Mouse (Mus musculus): Measurements from ENCODE around the gene Cracr2a.

The Cracr2a gene

DNA sequence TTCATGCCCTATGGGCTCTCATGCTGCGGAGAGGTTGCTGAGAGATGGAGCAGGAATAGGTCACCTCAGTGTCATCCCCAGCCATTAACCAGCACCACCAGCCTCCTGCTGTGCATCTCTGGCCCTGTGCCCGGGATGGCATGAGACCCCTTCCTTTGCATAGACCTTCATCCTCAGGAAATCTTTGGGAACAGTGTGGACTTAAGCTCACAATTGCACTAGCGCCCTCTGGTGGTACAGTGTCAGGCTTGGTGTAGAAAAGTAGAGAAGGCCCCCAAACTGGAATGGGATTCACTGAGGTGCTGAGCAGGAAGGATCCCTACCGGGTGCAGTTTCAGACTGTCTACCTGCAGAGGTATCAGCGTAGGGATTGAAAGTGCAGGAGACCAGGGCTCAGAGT is 64.0 kb downstream of the Cracr2a start:
- peak; percentile 32 for DNase-seq (ENCODE audit: low read depth)

GRCm38 (mm10) chr6:127627453-127627852 is 66.3 kb downstream of the Cracr2a start:
- DNase-seq (ENCODE audit: low read depth): no peak

- DNase-seq (ENCODE audit: low read depth): no peak
Observed at GRCm38 (mm10) chr6:127629249-127629648, 68.1 kb downstream of the Cracr2a start.

- DNase-seq (ENCODE audit: low read depth): no peak
Observed at GRCm38 (mm10) chr6:127634858-127635257, 73.7 kb downstream of the Cracr2a start.

GRCm38 (mm10) chr6:127635462-127636189 is 74.5 kb downstream of the Cracr2a start:
- DNase-seq (ENCODE audit: low read depth): no peak

GRCm38 (mm10) chr6:127641077-127641801 is 80.1 kb downstream of the Cracr2a start:
- no peak for DNase-seq (ENCODE audit: low read depth)

- DNase-seq (ENCODE audit: low read depth): no peak
Observed at GRCm38 (mm10) chr6:127655988-127656387, 94.8 kb downstream of the Cracr2a start.

DNA sequence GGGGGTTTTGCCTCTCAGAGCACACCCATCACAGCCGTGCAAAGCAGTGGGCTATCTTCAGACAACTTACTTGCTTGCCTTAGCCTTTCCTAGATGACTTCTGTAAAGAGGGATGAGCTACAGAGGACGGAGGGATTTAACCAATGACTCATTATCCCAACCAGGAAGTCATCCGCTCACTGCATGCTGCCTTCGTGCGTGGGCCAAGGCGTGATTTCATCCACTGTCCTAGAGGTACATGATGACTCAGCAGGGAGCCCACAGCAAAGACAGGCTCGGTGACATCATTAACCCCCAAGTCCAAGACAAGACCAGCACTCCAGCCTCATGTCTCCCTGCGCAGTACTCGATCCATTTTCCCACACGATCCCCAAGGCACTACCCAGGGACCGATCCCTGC is 96.0 kb downstream of the Cracr2a start:
- no peak for DNase-seq (ENCODE audit: low read depth)

DNA sequence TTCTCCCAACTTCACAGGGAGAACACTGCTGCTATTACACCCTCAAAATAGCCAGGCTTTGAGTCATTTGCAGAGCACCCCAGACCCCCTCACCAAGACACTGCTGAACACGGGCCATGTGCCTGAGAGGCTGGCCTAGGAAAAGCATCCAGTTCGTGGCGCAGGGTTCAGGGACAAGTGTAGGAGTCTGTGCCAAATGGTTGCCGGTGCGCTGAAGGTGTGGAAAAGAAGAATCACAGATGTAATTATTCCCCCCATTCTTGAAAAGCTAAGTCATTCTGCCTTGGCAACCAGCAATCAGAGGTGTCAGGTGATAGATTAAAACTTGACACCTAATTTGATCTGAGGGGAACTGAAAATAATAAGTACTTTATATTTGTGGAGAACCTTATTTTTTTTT is 98.3 kb downstream of the Cracr2a start:
- no peak for DNase-seq (ENCODE audit: low read depth)

DNA sequence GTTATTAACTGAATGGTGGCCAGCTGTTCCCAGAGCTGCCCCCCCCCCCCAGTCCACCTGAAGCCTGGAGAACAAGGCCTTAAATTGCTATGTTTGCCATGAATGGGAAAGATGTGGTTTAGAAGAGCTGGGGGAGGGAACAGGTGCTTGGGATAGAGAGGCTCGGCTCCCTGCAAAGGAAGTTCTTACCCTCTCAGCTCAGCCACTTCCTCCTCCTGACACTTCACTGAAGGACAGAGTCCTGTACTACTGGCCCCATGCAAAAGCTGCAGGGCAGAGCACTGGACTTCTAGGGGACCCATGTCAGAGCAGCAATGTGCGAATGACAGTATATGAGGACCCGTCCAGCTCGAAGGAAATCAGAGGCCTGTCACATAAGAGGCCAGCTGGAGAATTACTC is 98.8 kb downstream of the Cracr2a start:
- no peak for DNase-seq (ENCODE audit: low read depth)

DNA sequence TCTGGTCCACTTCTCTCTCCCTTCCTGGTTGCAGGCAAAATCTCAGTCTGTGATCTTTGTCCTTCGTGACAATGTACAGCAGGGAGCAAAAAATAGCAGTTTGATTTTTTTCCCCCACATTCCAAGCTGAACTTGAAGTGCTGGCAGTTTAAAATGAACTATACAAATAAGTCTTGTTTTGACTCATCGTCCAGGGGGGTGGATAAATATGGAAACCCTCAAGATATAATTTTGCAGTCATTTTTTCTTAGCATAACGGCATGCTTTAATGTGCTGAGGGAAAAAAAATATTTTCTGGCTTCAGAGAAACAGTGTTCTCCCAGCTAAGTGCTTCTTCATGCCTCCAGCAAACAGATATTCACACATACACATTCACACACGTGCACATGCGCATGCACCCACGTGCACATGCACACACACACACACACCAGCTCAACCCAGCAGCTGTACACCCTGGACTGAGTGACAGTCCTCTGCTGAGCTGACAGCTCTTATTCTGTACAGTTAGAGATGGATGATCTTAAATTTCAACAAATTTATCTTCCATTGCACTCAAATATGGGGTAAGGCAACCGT is 100.7 kb downstream of the Cracr2a start:
- no peak for DNase-seq (ENCODE audit: low read depth)

- DNase-seq (ENCODE audit: low read depth): no peak
Observed at GRCm38 (mm10) chr6:127663263-127663662, 102.1 kb downstream of the Cracr2a start.

GRCm38 (mm10) chr6:127669313-127669712 is 108.2 kb downstream of the Cracr2a start:
- DNase-seq (ENCODE audit: low read depth): no peak

- no peak for DNase-seq (ENCODE audit: low read depth)
Observed at GRCm38 (mm10) chr6:127670031-127670430, 108.9 kb downstream of the Cracr2a start.

- DNase-seq (ENCODE audit: low read depth): no peak
Observed at GRCm38 (mm10) chr6:127672071-127672470, 110.9 kb downstream of the Cracr2a start.

GRCm38 (mm10) chr6:127676866-127677265 is 115.7 kb downstream of the Cracr2a start:
- no peak for DNase-seq (ENCODE audit: low read depth)

DNA sequence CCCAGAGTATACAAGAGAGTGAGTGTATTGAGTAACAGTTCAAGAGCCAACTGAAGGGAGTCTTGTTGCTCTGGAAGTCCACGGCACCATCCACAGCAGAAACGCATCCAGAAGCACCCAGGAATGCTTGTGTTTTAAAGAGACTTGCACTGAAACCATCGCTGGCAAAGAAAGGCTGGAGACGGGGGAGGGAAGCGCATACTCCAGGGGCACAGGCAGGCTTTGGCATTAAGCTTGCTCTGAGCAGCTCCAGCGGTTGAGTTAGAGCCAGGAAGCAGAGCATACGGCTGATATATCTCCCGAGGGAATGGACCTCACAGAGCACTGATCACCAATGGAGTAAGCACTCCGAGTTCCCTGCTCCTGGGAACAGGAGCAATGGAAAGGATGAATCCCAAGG is 117.2 kb downstream of the Cracr2a start:
- DNase-seq (ENCODE audit: low read depth): no peak

- no peak for DNase-seq (ENCODE audit: low read depth)
Observed at GRCm38 (mm10) chr6:127678998-127679397, 117.9 kb downstream of the Cracr2a start.

DNA sequence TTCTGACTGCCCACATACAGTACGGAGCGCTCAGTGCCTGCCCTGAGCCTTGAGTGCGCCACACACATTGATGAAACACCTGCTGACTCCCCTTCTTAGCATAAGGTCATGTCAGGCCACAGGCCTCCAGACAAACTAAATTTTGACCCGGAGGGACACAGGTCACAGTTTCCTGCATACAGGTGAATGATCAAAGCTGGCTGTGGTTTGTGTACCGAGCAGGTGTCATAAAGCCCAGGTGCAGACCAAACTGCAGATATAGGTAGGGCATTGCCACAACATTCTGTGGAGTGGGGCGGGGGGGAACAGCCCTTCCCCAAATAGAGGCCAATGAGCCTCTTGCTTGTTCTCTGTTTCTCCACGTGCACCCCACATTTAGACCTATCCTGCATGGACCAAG is 119.6 kb downstream of the Cracr2a start:
- no peak for DNase-seq (ENCODE audit: low read depth)

- no peak for DNase-seq (ENCODE audit: low read depth)
Observed at GRCm38 (mm10) chr6:127683561-127683960, 122.4 kb downstream of the Cracr2a start.

DNA sequence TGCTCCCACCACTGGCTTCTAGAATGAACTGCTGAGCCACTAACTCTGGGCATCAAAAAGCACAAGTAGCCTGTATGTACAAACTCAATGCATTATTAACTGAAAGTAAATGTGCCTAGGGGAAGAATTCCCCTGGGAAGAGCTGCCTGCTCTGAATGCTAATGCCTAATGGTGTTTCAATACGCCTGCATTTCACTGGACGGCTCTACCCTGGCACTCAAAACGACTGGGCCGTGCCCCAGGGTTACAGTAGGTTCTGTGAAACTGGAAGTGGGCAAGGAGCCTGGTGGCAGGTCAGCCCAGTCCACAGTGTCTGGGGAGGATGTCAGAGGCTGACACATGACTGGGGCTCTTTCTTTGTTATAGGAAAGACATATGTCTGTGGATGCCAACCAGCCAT is 123.8 kb downstream of the Cracr2a start:
- DNase-seq (ENCODE audit: low read depth): no peak

DNA sequence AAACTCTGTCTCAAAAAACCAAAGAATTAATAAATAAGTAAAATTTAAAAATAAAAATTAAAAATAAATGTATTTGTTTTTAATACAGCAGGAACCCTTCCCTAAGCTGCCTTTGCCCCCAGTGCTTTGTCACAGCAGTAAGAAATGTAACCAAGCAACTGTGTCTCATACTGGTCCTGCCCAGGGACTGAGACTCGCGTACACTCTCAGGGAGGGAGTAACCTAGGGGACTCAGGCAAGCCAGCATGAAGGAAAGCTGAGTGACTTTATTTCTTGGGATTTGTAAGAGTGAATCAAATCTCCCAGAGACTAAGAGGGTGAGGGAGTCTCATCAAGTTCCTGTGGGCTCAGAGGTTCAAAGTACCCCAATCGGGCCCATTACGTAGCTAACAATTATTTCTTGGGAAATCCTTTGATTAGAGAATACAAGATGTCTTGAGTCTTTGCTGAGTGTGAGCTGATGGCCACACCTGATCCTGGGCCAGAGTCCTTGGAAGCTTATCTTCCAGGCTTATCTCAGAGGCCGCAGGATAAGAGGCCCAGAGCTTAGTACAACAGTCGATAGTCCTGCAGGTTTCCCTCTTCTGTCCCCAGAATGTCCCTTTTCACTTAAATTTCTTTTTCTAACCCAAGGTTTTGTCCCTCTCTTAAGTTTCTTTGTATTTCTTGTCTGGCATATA is 126.2 kb downstream of the Cracr2a start:
- no peak for DNase-seq (ENCODE audit: low read depth)

DNA sequence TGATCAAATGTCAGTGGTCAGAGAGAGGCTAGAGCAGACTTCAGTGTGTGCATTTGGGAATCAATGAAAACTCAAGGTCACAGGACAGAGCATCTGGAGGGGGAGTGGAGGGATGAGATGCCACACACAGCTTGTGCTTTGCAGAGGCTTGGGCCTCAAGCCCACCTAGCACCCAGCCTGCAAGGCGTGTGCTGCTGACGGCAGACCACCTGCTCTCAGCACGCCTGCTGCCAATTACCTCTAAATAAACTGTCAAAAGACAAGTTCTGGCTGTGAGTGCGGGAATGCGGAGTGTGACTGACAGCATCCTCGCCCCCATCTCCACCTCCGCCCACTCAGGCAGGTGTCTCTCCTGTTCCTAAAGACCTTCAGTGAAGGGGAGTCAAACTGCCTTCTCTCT is 131.2 kb downstream of the Cracr2a start:
- DNase-seq (ENCODE audit: low read depth): no peak

Measured in c-Kit-positive CD71-positive TER-119-negative erythroid progenitor cells, embryonic 14.5 days (primary cell).